ENCODE assay signal across 10 mouse cellular contexts in genomic region chr4:106977218-106977651, GRCm38 (mm10).
DNase-seq lines count a peak whose midpoint lies in the region; ATAC-seq and TF ChIP-seq lines count a peak whose summit lies in the region.
"Had no signal": no experiment of that assay in that cellular context is flagged by ENCODE, and none has a peak within 500 bp of the region (broad histone marks: within the 10 kb centered on the region; RNA-seq: fewer than 3 reads in every experiment).

No protein-coding gene starts in this region.

- no peak for ATAC-seq in lung, embryonic 14.5 days (ENCODE audit: insufficient read depth)
- ATAC-seq in embryonic facial prominence, embryonic 15.5 days (ENCODE audit: insufficient number of reproducible peaks, low FRiP score, low TSS enrichment, low read depth): no peak
- no peak for ATAC-seq in neural tube, embryonic 15.5 days (ENCODE audit: low FRiP score)

- H3K9ac ChIP-seq in lung, embryonic 14.5 days: no peak overlapping the region
- 0 out of 2 replicates have a peak overlapping the region, but pooled peaks have one; percentile 18 for H3K9ac ChIP-seq in embryonic facial prominence, embryonic 15.5 days
- H3K9ac ChIP-seq in neural tube, embryonic 15.5 days (replicated peaks): no peak overlapping the region; the same call in 1 of the 2 replicates

- peak overlapping the region; percentile 47; the same call in 1 of the 2 replicates for H3K27ac ChIP-seq in lung, embryonic 14.5 days (ENCODE audit: low read depth)
- H3K27ac ChIP-seq in embryonic facial prominence, embryonic 15.5 days (replicated peaks): peak overlapping the region; percentile 55; the same call in 1 of the 2 replicates
- H3K27ac ChIP-seq in neural tube, embryonic 15.5 days (replicated peaks): peak overlapping the region; percentile 54; the same call in 1 of the 2 replicates

- H3K4me2 ChIP-seq in lung, embryonic 14.5 days: 0 out of 2 replicates have a peak overlapping the region, but pooled peaks have one; percentile 12
- H3K4me2 ChIP-seq in embryonic facial prominence, embryonic 15.5 days (replicated peaks): no peak overlapping the region
- H3K4me2 ChIP-seq in neural tube, embryonic 15.5 days: no peak overlapping the region

- H3K4me3 ChIP-seq in lung, embryonic 14.5 days (ENCODE audit: low read depth, low read length): no peak overlapping the region
- no peak overlapping the region for H3K4me3 ChIP-seq in embryonic facial prominence, embryonic 15.5 days (replicated peaks)
- no peak overlapping the region for H3K4me3 ChIP-seq in neural tube, embryonic 15.5 days (replicated peaks)

- peaks cover 3% of the 10 kb centered on the region; the same call in 1 of the 2 replicates for H3K36me3 ChIP-seq in lung, embryonic 14.5 days (ENCODE audit: insufficient read depth)
- H3K36me3 ChIP-seq in embryonic facial prominence, embryonic 15.5 days: no peaks in the 10 kb centered on the region
- H3K36me3 ChIP-seq in neural tube, embryonic 15.5 days: no peaks in the 10 kb centered on the region

- WGBS in lung, embryonic 14.5 days: 8% methylated on average over 6 of the region's 6 CpGs
- WGBS in embryonic facial prominence, embryonic 15.5 days: 8% methylated on average over 6 of the region's 6 CpGs
- WGBS in neural tube, embryonic 15.5 days: 5% methylated on average over 6 of the region's 6 CpGs

- H3K9me3 ChIP-seq in lung, embryonic 14.5 days (ENCODE audit: low read depth, low read length): no peaks in the 10 kb centered on the region
- H3K9me3 ChIP-seq in embryonic facial prominence, embryonic 15.5 days (replicated peaks): no peaks in the 10 kb centered on the region
- H3K9me3 ChIP-seq in neural tube, embryonic 15.5 days (replicated peaks): no peaks in the 10 kb centered on the region
- H3K9me3 ChIP-seq: G1E had no signal

- no peak for DNase-seq in lung, embryonic 14.5 days
- no peak for DNase-seq in lung, postnatal 10 days
- DNase-seq in induced T-regulatory cell, adult 2 months (ENCODE audit: low read depth): peak; percentile 50
- no peak for DNase-seq in right cerebral cortex, postnatal 25 days
- no peak for DNase-seq in right cerebral cortex, adult 18-20 months
- DNase-seq in gastrocnemius, adult 18-20 months (ENCODE audit: low spot score): no peak
- DNase-seq: gastrocnemius, postnatal 25 days had no signal

- peaks cover 27% of the 10 kb centered on the region for H3K4me1 ChIP-seq in lung, embryonic 14.5 days (ENCODE audit: insufficient read depth)
- H3K4me1 ChIP-seq in embryonic facial prominence, embryonic 15.5 days: peaks cover 97% of the 10 kb centered on the region
- peaks cover 86% of the 10 kb centered on the region for H3K4me1 ChIP-seq in neural tube, embryonic 15.5 days

- no peak for TF ChIP-seq CTCF in lung, embryonic 14.5 days (IDR thresholded peaks at IDR 0.05; ENCODE audit: low read depth)

- no peaks in the 10 kb centered on the region for H3K27me3 ChIP-seq in lung, embryonic 14.5 days (ENCODE audit: insufficient read depth, low read length)
- H3K27me3 ChIP-seq in embryonic facial prominence, embryonic 15.5 days: no peaks in the 10 kb centered on the region
- no peaks in the 10 kb centered on the region for H3K27me3 ChIP-seq in neural tube, embryonic 15.5 days (replicated peaks)
